Mouse (Mus musculus) lung, adult 2 months (tissue): ENCODE data around the gene Zfp932.
"Not testable (repeated sequence)": the region's sequence is repeated elsewhere in the genome, so short reads cannot be mapped to it uniquely, and the experiment has no call there.

Source experiments
- CTCF ChIP-seq: fragments of 200-500 bp; IDR thresholded peaks from 2 replicates; pipeline ENCODE4 v1.5.1; 2011; ENCODE audit warnings: mild to moderate bottlenecking, low read length, control low read depth; ENCODE audit not compliant: insufficient read depth
- POLR2A ChIP-seq: fragments of 200-500 bp; IDR thresholded peaks from 2 replicates; pipeline ENCODE4 v1.6.1; 2011; ENCODE audit warnings: low read depth, mild to moderate bottlenecking, control low read depth, low read length, borderline replicate concordance; ENCODE audit errors: extremely low read depth

- not testable (repeated sequence) for TF ChIP-seq CTCF, POLR2A
These were observed 19.5 kb downstream of the Zfp932 start for GRCm38 (mm10) chr5:110015775-110016174.
